Mouse (Mus musculus) erythroblast, embryonic 14.5 days (primary cell): ENCODE measurements around the gene Tm9sf2.

Experiments
- GATA1 ChIP-seq: IDR thresholded peaks from 2 replicates; pipeline ENCODE4 v1.6.1; 2012; ENCODE audit warnings: low read length, inconsistent platforms, mixed read lengths
- TAL1 ChIP-seq: IDR thresholded peaks from 3 replicates; pipeline ENCODE4 v1.6.1; 2012; ENCODE audit warnings: low read length, inconsistent platforms, mixed read lengths

DNA sequence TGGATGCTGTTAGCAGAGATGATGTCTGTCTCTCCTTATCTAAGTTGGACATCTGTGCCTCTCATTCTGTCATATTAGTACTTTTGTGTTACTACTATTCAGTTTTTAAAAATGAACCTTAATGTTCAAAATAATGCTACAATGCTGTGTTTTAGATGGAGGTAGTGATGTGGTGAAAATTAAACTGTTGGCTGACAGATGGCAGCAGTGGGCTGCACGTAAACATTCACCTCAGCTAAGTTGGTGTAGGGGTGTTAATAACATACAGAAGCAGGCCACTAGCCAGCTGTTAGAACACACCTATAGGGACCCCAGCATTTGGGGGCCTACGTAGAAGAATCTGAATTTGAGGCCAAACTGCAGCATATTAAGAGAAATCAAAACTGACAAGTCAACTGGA is 24.8 kb downstream of the Tm9sf2 start:
- no peak for TF ChIP-seq TAL1
- no peak for TF ChIP-seq GATA1
